In genomic region chr5:74190911-74191310, GRCm38 (mm10) we compare ENCODE assay signal across 18 mouse cellular contexts. TPM values are rescaled to one million over a fixed set of nuclear protein-coding genes. Genes with fewer than 3 reads are reported as not detected.
DNase-seq lines count a peak whose midpoint lies in the region; ATAC-seq lines count a peak whose summit lies in the region.
"Had no signal": no experiment of that assay in that cellular context is flagged by ENCODE, and none has a peak within 500 bp of the region (broad histone marks: within the 10 kb centered on the region; RNA-seq: fewer than 3 reads in every experiment).

No protein-coding gene starts in this region.

- H3K9ac ChIP-seq in heart, embryonic 16.5 days (ENCODE audit: low read length) = no peak overlapping the region
- H3K9ac ChIP-seq in lung, embryonic 16.5 days (ENCODE audit: low read length) = no peak overlapping the region
- H3K9ac ChIP-seq: forebrain, embryonic 12.5 days; forebrain, postnatal 0 days; hindbrain, embryonic 14.5 days; intestine, embryonic 15.5 days had no signal

- no peaks in the 10 kb centered on the region for H3K36me3 ChIP-seq in heart, embryonic 16.5 days (ENCODE audit: control insufficient read depth, insufficient read depth)
- no peaks in the 10 kb centered on the region for H3K36me3 ChIP-seq in lung, embryonic 16.5 days (ENCODE audit: control insufficient read depth, insufficient read depth, low read length)
- no peaks in the 10 kb centered on the region for H3K36me3 ChIP-seq in embryonic facial prominence, embryonic 10.5 days (replicated peaks)
- H3K36me3 ChIP-seq: forebrain, embryonic 12.5 days; G1E; intestine, embryonic 15.5 days had no signal

- H3K27ac ChIP-seq in heart, embryonic 16.5 days (ENCODE audit: low read length) = peak overlapping the region; percentile 13; the same call in 1 of the 2 replicates
- H3K27ac ChIP-seq in lung, embryonic 16.5 days (ENCODE audit: low read length) = peak overlapping the region; percentile 88
- peak overlapping the region; percentile 14; the same call in 1 of the 2 replicates for H3K27ac ChIP-seq in embryonic facial prominence, embryonic 10.5 days (replicated peaks)
- H3K27ac ChIP-seq: forebrain, embryonic 12.5 days; hindbrain, embryonic 14.5 days; intestine, embryonic 15.5 days had no signal

- no peak overlapping the region for H3K4me2 ChIP-seq in heart, embryonic 16.5 days (ENCODE audit: low read depth, low read length)
- H3K4me2 ChIP-seq in lung, embryonic 16.5 days (ENCODE audit: low read depth, low read length) = no peak overlapping the region
- H3K4me2 ChIP-seq: forebrain, embryonic 12.5 days; hindbrain, embryonic 14.5 days; intestine, embryonic 15.5 days had no signal

- no peak overlapping the region for H3K4me3 ChIP-seq in heart, embryonic 16.5 days (ENCODE audit: low read length)
- no peak overlapping the region for H3K4me3 ChIP-seq in lung, embryonic 16.5 days (ENCODE audit: low read length)
- no peak overlapping the region for H3K4me3 ChIP-seq in embryonic facial prominence, embryonic 10.5 days
- H3K4me3 ChIP-seq: forebrain, embryonic 12.5 days; intestine, embryonic 15.5 days had no signal

- no peaks in the 10 kb centered on the region for H3K9me3 ChIP-seq in heart, embryonic 16.5 days (replicated peaks; ENCODE audit: control insufficient read depth, low read length)
- H3K9me3 ChIP-seq in lung, embryonic 16.5 days (ENCODE audit: control insufficient read depth, low read length) = no peaks in the 10 kb centered on the region
- H3K9me3 ChIP-seq in embryonic facial prominence, embryonic 10.5 days = no peaks in the 10 kb centered on the region
- H3K9me3 ChIP-seq: forebrain, embryonic 12.5 days; G1E; intestine, embryonic 15.5 days had no signal

- no peak for DNase-seq in heart, postnatal 4 days
- DNase-seq in lung, postnatal 4 days = no peak
- DNase-seq in embryonic facial prominence, embryonic 10.5 days (ENCODE audit: low spot score) = no peak
- DNase-seq in testis, postnatal 10 days (ENCODE audit: low spot score) = no peak
- DNase-seq in adrenal gland, postnatal 10 days = no peak
- DNase-seq: adrenal gland, postnatal 36 days; B cell, adult 2 months; cerebellum, adult 2 months; cerebellum, postnatal 10 days; forebrain, postnatal 0 days; kidney, adult 18-20 months had no signal

- ATAC-seq in heart, embryonic 16.5 days (replicated peaks; ENCODE audit: extremely low read depth, insufficient read depth, low FRiP score) = no peak
- no peak for ATAC-seq in lung, embryonic 16.5 days (ENCODE audit: low read depth)
- ATAC-seq: CD4-positive, CD25-positive, alpha-beta regulatory T cell, adult 4 months; forebrain, postnatal 0 days; intestine, embryonic 15.5 days had no signal

- peaks cover 34% of the 10 kb centered on the region for H3K4me1 ChIP-seq in heart, embryonic 16.5 days (ENCODE audit: control insufficient read depth, insufficient read depth, low read length)
- peaks cover 58% of the 10 kb centered on the region for H3K4me1 ChIP-seq in lung, embryonic 16.5 days (replicated peaks; ENCODE audit: control insufficient read depth, insufficient read depth, low read length)
- H3K4me1 ChIP-seq in embryonic facial prominence, embryonic 10.5 days = peaks cover 63% of the 10 kb centered on the region

- no peaks in the 10 kb centered on the region for H3K27me3 ChIP-seq in heart, embryonic 16.5 days (ENCODE audit: control insufficient read depth, insufficient read depth, low read length)
- no peaks in the 10 kb centered on the region for H3K27me3 ChIP-seq in lung, embryonic 16.5 days (ENCODE audit: control insufficient read depth, insufficient read depth, low read depth, low read length)
- peaks cover 33% of the 10 kb centered on the region for H3K27me3 ChIP-seq in embryonic facial prominence, embryonic 10.5 days (replicated peaks; ENCODE audit: low read depth, poor library complexity, severe bottlenecking)
- H3K27me3 ChIP-seq: intestine, embryonic 15.5 days had no signal

- WGBS in heart, embryonic 16.5 days = 77% methylated on average over 5 of the region's 5 CpGs
- 65% methylated on average over 5 of the region's 5 CpGs for WGBS in lung, embryonic 16.5 days
- WGBS in embryonic facial prominence, embryonic 10.5 days = 69% methylated on average over 5 of the region's 5 CpGs

RNA-seq across cellular contexts. Expression of gene Rasl11b, which starts 4.2 kb away (rescaled TPM):
- polyA plus RNA-seq in heart, embryonic 16.5 days (2015; fragmentation: Nextera tagmentation; extraction: Ambion mirVana) = 101 and 112 TPM in 2 replicates
- 10 to 100 TPM; 71.9 to 73.4 TPM for total RNA-seq in heart, postnatal 4 days (2021)
- polyA plus RNA-seq in lung, embryonic 16.5 days (2015; fragmentation: Nextera tagmentation; extraction: Ambion mirVana) = 182 and 188 TPM in 2 replicates
- 46.3 and 58.0 TPM in 2 replicates for polyA plus RNA-seq in embryonic facial prominence, embryonic 10.5 days (2016; fragmentation: Nextera tagmentation; extraction: Ambion mirVana)
- 10 to 100 TPM; 15.7 to 18.6 TPM for total RNA-seq in adrenal gland, postnatal 10 days (2021)

Comparison
In these comparisons a context has a peak if more than half of its experiments do, and no peak if none do; other contexts are left out.
1. H3K27ac ChIP-seq: peak in every context shown above with its lines; median percentile 88 in lung, embryonic 16.5 days; 14 in embryonic facial prominence, embryonic 10.5 days; 13 in heart, embryonic 16.5 days.